Mouse (Mus musculus) kidney, embryonic 15.5 days (tissue): ENCODE results near the gene Pim2. TPM values are rescaled to one million over a fixed set of nuclear protein-coding genes. Genes with fewer than 3 reads are reported as not detected.

Experiments
- ATAC-seq: fragments of 200-750 bp; cut with Nextera tagmentation; replicated peaks from 2 replicates; pipeline ENCODE4 v1.8.0; 2017; ENCODE audit warnings: moderate TSS enrichment; ENCODE audit not compliant: low FRiP score
- H3K27ac ChIP-seq: fragments of 300-500 bp; sonication (generic); 2 replicates; pipeline ENCODE4 v1.5.1; 2015; ENCODE audit warnings: mild to moderate bottlenecking, inconsistent platforms
- H3K27me3 ChIP-seq: fragments of 300-500 bp; sonication (generic); 2 replicates; pipeline ENCODE4 v1.6.1; 2015; ENCODE audit warnings: inconsistent platforms
- H3K36me3 ChIP-seq: fragments of 300-500 bp; sonication (generic); 2 replicates; pipeline ENCODE4 v1.6.1; 2015; ENCODE audit warnings: inconsistent platforms
- H3K4me1 ChIP-seq: fragments of 300-500 bp; sonication (generic); 2 replicates; pipeline ENCODE4 v1.6.1; 2015; ENCODE audit warnings: inconsistent platforms
- H3K4me2 ChIP-seq: fragments of 300-500 bp; sonication (generic); 2 replicates; pipeline ENCODE4 v1.6.1; 2015; ENCODE audit warnings: moderate library complexity, mild to moderate bottlenecking, inconsistent platforms
- H3K4me3 ChIP-seq: fragments of 300-500 bp; sonication (generic); replicated peaks from 2 replicates; pipeline ENCODE4 v1.5.1; 2015; ENCODE audit warnings: mild to moderate bottlenecking, inconsistent platforms
- H3K9ac ChIP-seq: fragments of 300-500 bp; sonication (generic); 2 replicates; pipeline ENCODE4 v1.6.1; 2015; ENCODE audit warnings: mild to moderate bottlenecking, inconsistent platforms
- H3K9me3 ChIP-seq: fragments of 300-500 bp; sonication (generic); replicated peaks from 2 replicates; pipeline ENCODE4 v1.6.1; 2016; ENCODE audit warnings: inconsistent platforms
- WGBS: fragments of 180-500 bp; shearing (Covaris S2); methylation state at CpG from one replicate; pipeline ENCODE4 v1.1.7; 2015; ENCODE audit warnings: mixed read lengths; 5-methylcytosine and 5-hydroxymethylcytosine counted together
- polyA plus RNA-seq: library from polyadenylated mRNA; unstranded; fragments of >200 nt; fragmentation: Nextera tagmentation; extraction: Ambion mirVana; gene quantifications from 2 replicates; pipeline ENCODE4 v1.2.1, GENCODE M21; 2015

The Pim2 gene
- 9.7 and 10.8 TPM in 2 replicates for polyA plus RNA-seq

GRCm38 (mm10) chrX:7878007-7878419 lies at the start of gene Pim2:
Gene Pim2, plus strand, starts transcription at chrX:7878262.
- H3K9me3 ChIP-seq = no peaks in the 10 kb centered on the region
- H3K4me1 ChIP-seq = peaks cover 11% of the 10 kb centered on the region; the same call in 1 of the 2 replicates
- H3K27ac ChIP-seq = no peak within 1 kb of the TSS
- peak within 1 kb of the TSS; percentile 49; the same call in 1 of the 2 replicates for H3K9ac ChIP-seq
- ATAC-seq = peak; percentile 95
- peak within 1 kb of the TSS; percentile 85 for H3K4me2 ChIP-seq
- no peaks in the 10 kb centered on the region for H3K27me3 ChIP-seq
- H3K4me3 ChIP-seq = peak within 1 kb of the TSS; percentile 51
- H3K36me3 ChIP-seq = peaks cover 16% of the 10 kb centered on the region
- WGBS = 16% methylated on average over 30 of the region's 38 CpGs

- Histone ChIP-seq H3K4me2 (no peak overlapping the region), H3K36me3 (no peaks in the 10 kb centered on the region), H3K27ac (no peak overlapping the region), H3K9ac (no peak overlapping the region), H3K4me1 (no peaks in the 10 kb centered on the region), H3K4me3 (no peak overlapping the region), H3K9me3 (no peaks in the 10 kb centered on the region), H3K27me3 (no peaks in the 10 kb centered on the region)
- no peak for ATAC-seq
- 75% methylated on average over 1 of the region's 1 CpGs for WGBS
Measured at GRCm38 (mm10) chrX:7837146-7837545, 40.9 kb upstream of the Pim2 start.

- Histone ChIP-seq H3K4me3 (peak overlapping the region; percentile 77), H3K9ac (no peak overlapping the region), H3K4me1 (peaks cover 15% of the 10 kb centered on the region), H3K27me3 (no peaks in the 10 kb centered on the region), H3K36me3 (no peaks in the 10 kb centered on the region), H3K27ac (peak overlapping the region; percentile 98), H3K9me3 (no peaks in the 10 kb centered on the region), H3K4me2 (peak overlapping the region; percentile 55)
- WGBS = 27% methylated on average over 7 of the region's 7 CpGs
- ATAC-seq = no peak
Measured at GRCm38 (mm10) chrX:7840842-7841162, 37.3 kb upstream of the Pim2 start.

- WGBS = 18% methylated on average over 74 of the region's 74 CpGs
- peak; percentile 98 for ATAC-seq
Measured at GRCm38 (mm10) chrX:7841163-7842162, 36.6 kb upstream of the Pim2 start, which contains the start of gene Otud5. Gene Otud5, plus strand, starts transcription at chrX:7841364.

GRCm38 (mm10) chrX:7842318-7842717 lies 35.7 kb upstream of the Pim2 start:
- Histone ChIP-seq H3K36me3 (no peaks in the 10 kb centered on the region), H3K9me3 (no peaks in the 10 kb centered on the region), H3K4me1 (peaks cover 15% of the 10 kb centered on the region), H3K9ac (peak overlapping the region; percentile 80), H3K4me2 (peak overlapping the region; percentile 63), H3K4me3 (peak overlapping the region; percentile 77), H3K27ac (peak overlapping the region; percentile 98), H3K27me3 (no peaks in the 10 kb centered on the region)
- no peak for ATAC-seq
- 20% methylated on average over 42 of the region's 42 CpGs for WGBS

More at GRCm38 (mm10) chrX:7841163-7842162, 36.6 kb upstream of the Pim2 start, which contains the start of gene Otud5:
- H3K4me1 ChIP-seq = peaks cover 15% of the 10 kb centered on the region
- H3K4me2 ChIP-seq = peak within 1 kb of the TSS; percentile 63
- H3K9me3 ChIP-seq = no peaks in the 10 kb centered on the region
- H3K4me3 ChIP-seq = peak within 1 kb of the TSS; percentile 77
- peak within 1 kb of the TSS; percentile 80 for H3K9ac ChIP-seq
- no peaks in the 10 kb centered on the region for H3K36me3 ChIP-seq
- peak within 1 kb of the TSS; percentile 98 for H3K27ac ChIP-seq
- no peaks in the 10 kb centered on the region for H3K27me3 ChIP-seq

- Histone ChIP-seq H3K9ac (no peak overlapping the region), H3K4me1 (peaks cover 14% of the 10 kb centered on the region), H3K4me2 (no peak overlapping the region), H3K27me3 (no peaks in the 10 kb centered on the region), H3K4me3 (no peak overlapping the region), H3K36me3 (peaks cover 11% of the 10 kb centered on the region; the same call in 1 of the 2 replicates), H3K9me3 (no peaks in the 10 kb centered on the region), H3K27ac (no peak overlapping the region)
- 92% methylated on average over 2 of the region's 2 CpGs for WGBS
- no peak for ATAC-seq
Measured at GRCm38 (mm10) chrX:7847845-7848244, 30.2 kb upstream of the Pim2 start.

GRCm38 (mm10) chrX:7854578-7854977 lies 23.5 kb upstream of the Pim2 start:
- Histone ChIP-seq H3K4me1 (no peaks in the 10 kb centered on the region), H3K4me3 (no peak overlapping the region), H3K27me3 (no peaks in the 10 kb centered on the region), H3K9ac (no peak overlapping the region), H3K36me3 (peaks cover 20% of the 10 kb centered on the region), H3K9me3 (no peaks in the 10 kb centered on the region), H3K4me2 (no peak overlapping the region), H3K27ac (no peak overlapping the region)
- WGBS = 54% methylated on average over 2 of the region's 2 CpGs
- ATAC-seq = no peak

- H3K27ac ChIP-seq = no peak overlapping the region
- no peaks in the 10 kb centered on the region for H3K27me3 ChIP-seq
- H3K36me3 ChIP-seq = peaks cover 20% of the 10 kb centered on the region
- H3K9ac ChIP-seq = no peak overlapping the region
- H3K4me1 ChIP-seq = no peaks in the 10 kb centered on the region
- no peak for ATAC-seq
- no peak overlapping the region for H3K4me3 ChIP-seq
- 70% methylated on average over 3 of the region's 3 CpGs for WGBS
- no peak overlapping the region for H3K4me2 ChIP-seq
- no peaks in the 10 kb centered on the region for H3K9me3 ChIP-seq
Measured at GRCm38 (mm10) chrX:7859191-7859753, 18.8 kb upstream of the Pim2 start.

- H3K27me3 ChIP-seq = no peaks in the 10 kb centered on the region
- H3K9ac ChIP-seq = no peak overlapping the region
- H3K27ac ChIP-seq = no peak overlapping the region
- 87% methylated on average over 1 of the region's 1 CpGs for WGBS
- no peaks in the 10 kb centered on the region for H3K9me3 ChIP-seq
- H3K36me3 ChIP-seq = peaks cover 21% of the 10 kb centered on the region
- ATAC-seq = no peak
- no peak overlapping the region for H3K4me3 ChIP-seq
- H3K4me1 ChIP-seq = no peaks in the 10 kb centered on the region
- no peak overlapping the region for H3K4me2 ChIP-seq
Measured at GRCm38 (mm10) chrX:7863181-7863580, 14.9 kb upstream of the Pim2 start.

- Histone ChIP-seq H3K9ac (no peak overlapping the region), H3K4me3 (no peak overlapping the region), H3K9me3 (no peaks in the 10 kb centered on the region), H3K4me2 (no peak overlapping the region), H3K27me3 (no peaks in the 10 kb centered on the region), H3K27ac (no peak overlapping the region), H3K36me3 (peaks cover 18% of the 10 kb centered on the region), H3K4me1 (no peaks in the 10 kb centered on the region)
- ATAC-seq = no peak
- 70% methylated on average over 3 of the region's 3 CpGs for WGBS
Measured at GRCm38 (mm10) chrX:7864551-7864950, 13.5 kb upstream of the Pim2 start.

- ATAC-seq = no peak
- H3K4me2 ChIP-seq = no peak overlapping the region
- H3K9me3 ChIP-seq = no peaks in the 10 kb centered on the region
- no peaks in the 10 kb centered on the region for H3K4me1 ChIP-seq
- WGBS = 76% methylated on average over 2 of the region's 2 CpGs
- no peaks in the 10 kb centered on the region for H3K27me3 ChIP-seq
- H3K4me3 ChIP-seq = no peak overlapping the region
- H3K36me3 ChIP-seq = peaks cover 15% of the 10 kb centered on the region
- no peak overlapping the region for H3K9ac ChIP-seq
- no peak overlapping the region for H3K27ac ChIP-seq
Measured at GRCm38 (mm10) chrX:7865343-7865742, 12.7 kb upstream of the Pim2 start.

GRCm38 (mm10) chrX:7865786-7866185 lies 12.3 kb upstream of the Pim2 start:
- no peak for ATAC-seq
- Histone ChIP-seq H3K9ac (no peak overlapping the region), H3K4me2 (no peak overlapping the region), H3K27ac (no peak overlapping the region), H3K4me3 (no peak overlapping the region), H3K36me3 (peaks cover 15% of the 10 kb centered on the region), H3K9me3 (no peaks in the 10 kb centered on the region), H3K27me3 (no peaks in the 10 kb centered on the region), H3K4me1 (no peaks in the 10 kb centered on the region)
- WGBS = 75% methylated on average over 2 of the region's 2 CpGs
